Comparison of ENCODE assay signal across 19 mouse cellular contexts in the genomic region with DNA sequence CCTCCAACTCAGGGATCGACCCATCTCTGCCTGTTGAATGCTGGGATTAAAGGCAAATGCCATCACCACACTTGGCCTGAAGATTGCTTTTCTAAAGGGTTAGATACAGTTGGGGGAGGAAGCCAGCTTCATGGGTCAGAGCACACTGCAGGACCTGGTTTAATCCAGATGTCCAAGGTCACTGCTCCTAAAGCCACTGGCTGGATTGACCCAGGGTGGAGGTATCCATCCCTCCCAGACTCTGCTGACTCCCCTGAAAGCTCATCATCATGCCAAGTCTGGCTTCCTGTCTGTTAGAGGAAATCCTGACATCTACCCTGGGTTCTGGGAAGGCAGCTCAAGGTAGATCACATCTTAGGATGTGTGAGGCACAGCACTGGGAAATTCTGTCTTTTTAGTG. TPM values are rescaled to one million over a fixed set of nuclear protein-coding genes. Genes with fewer than 3 reads are reported as not detected.
A peak's percentile ranks its signal among the peaks of the same experiment; 100 is the strongest.
DNase-seq lines count a peak whose midpoint lies in the region; ATAC-seq and TF ChIP-seq lines count a peak whose summit lies in the region.
"Had no signal": no experiment of that assay in that cellular context is flagged by ENCODE, and none has a peak within 500 bp of the region (broad histone marks: within the 10 kb centered on the region; RNA-seq: fewer than 3 reads in every experiment).

No protein-coding gene starts in this region.

- H3K27me3 ChIP-seq in kidney, adult 2 months (replicated peaks; ENCODE audit: control insufficient read depth, insufficient read depth, low read length), result no peaks in the 10 kb centered on the region
- H3K27me3 ChIP-seq in kidney, embryonic 15.5 days, result no peaks in the 10 kb centered on the region
- H3K27me3 ChIP-seq: Patski had no signal

- H3K9ac ChIP-seq in kidney, embryonic 15.5 days, result no peak overlapping the region

- no peak overlapping the region for H3K27ac ChIP-seq in kidney, adult 2 months (ENCODE audit: insufficient read depth, low read depth, low read length)
- H3K27ac ChIP-seq in kidney, embryonic 15.5 days, result no peak overlapping the region

- DNase-seq in kidney, adult 11 months, result peak; percentile 4
- no peak for DNase-seq in kidney, postnatal 4 days
- DNase-seq in kidney, adult 2 months, result peak; percentile 51
- DNase-seq: adrenal gland, adult 2 months; adrenal gland, adult 8-10 months; adrenal gland, postnatal 10 days; adrenal gland, postnatal 14 days; adrenal gland, postnatal 25 days; adrenal gland, postnatal 36 days; B cell, adult 2 months; cerebellum, adult 11 months; cerebellum, adult 11-12 months; cerebellum, adult 18-20 months had no signal

- no peak for ATAC-seq in kidney, embryonic 15.5 days (replicated peaks; ENCODE audit: low FRiP score)
- ATAC-seq: activated CD4-positive, CD25-positive, alpha-beta regulatory T cell, adult 4 months; CD4-positive, CD25-positive, alpha-beta regulatory T cell, adult 4 months; Patski had no signal

- no peak overlapping the region for H3K4me2 ChIP-seq in kidney, embryonic 15.5 days

- H3K4me3 ChIP-seq in kidney, adult 2 months (ENCODE audit: insufficient read depth, low read depth, low read length), result no peak overlapping the region
- no peak overlapping the region for H3K4me3 ChIP-seq in kidney, embryonic 15.5 days (replicated peaks)

- H3K9me3 ChIP-seq in kidney, embryonic 15.5 days (replicated peaks), result no peaks in the 10 kb centered on the region
- H3K9me3 ChIP-seq: G1E had no signal

- TF ChIP-seq CTCF in kidney, adult 2 months (conservative IDR thresholded peaks at IDR 0.05; ENCODE audit: insufficient read depth, insufficient read length, low read depth, low read length), result no peak

- peaks cover 14% of the 10 kb centered on the region for H3K4me1 ChIP-seq in kidney, adult 2 months (ENCODE audit: control insufficient read depth, insufficient read depth, low read length)
- peaks cover 14% of the 10 kb centered on the region for H3K4me1 ChIP-seq in kidney, embryonic 15.5 days

- TF ChIP-seq POLR2A in kidney, adult 2 months (IDR thresholded peaks at IDR 0.05; ENCODE audit: low read depth, low read length), result no peak

- WGBS in kidney, adult 2 months, result 42% methylated on average over 1 of the region's 1 CpGs
- WGBS in kidney, embryonic 15.5 days, result 70% methylated on average over 1 of the region's 1 CpGs

- H3K36me3 ChIP-seq in kidney, adult 2 months (ENCODE audit: control insufficient read depth, insufficient read depth, low read length), result no peaks in the 10 kb centered on the region
- no peaks in the 10 kb centered on the region for H3K36me3 ChIP-seq in kidney, embryonic 15.5 days
- H3K36me3 ChIP-seq: G1E had no signal

RNA-seq across cellular contexts. Expression of gene Csrnp1, which starts 14.3 kb away (rescaled TPM):
- 14.8 and 24.2 TPM in 2 replicates for polyA plus RNA-seq in kidney, adult 2 months (2012; rRNA removed)
- 5.6 and 7.1 TPM in 2 replicates for polyA plus RNA-seq in kidney, embryonic 15.5 days (2015; fragmentation: Nextera tagmentation; extraction: Ambion mirVana)

RNA-seq across cellular contexts. Expression of gene Xirp1, which starts 24.6 kb away (rescaled TPM):
- polyA plus RNA-seq in kidney, adult 2 months (2012; rRNA removed), result 0.18 and 0.94 TPM in 2 replicates
- polyA plus RNA-seq in kidney, embryonic 15.5 days (2015; fragmentation: Nextera tagmentation; extraction: Ambion mirVana), result 0.38 and 0.41 TPM in 2 replicates
- polyA plus RNA-seq: activated CD4-positive, CD25-positive, alpha-beta regulatory T cell, adult 4 months; brain, embryonic 14.5 days; CD4-positive, CD25-positive, alpha-beta regulatory T cell, adult 4 months; G1E had no signal

Comparison
In these comparisons a context has a peak if more than half of its experiments do, and no peak if none do; other contexts are left out.
1. DNase-seq: peak in kidney, adult 11 months (single experiment) and kidney, adult 2 months (single experiment); none in kidney, postnatal 4 days (0 of 2).